Mouse (Mus musculus) kidney, embryonic 15.5 days (tissue): ENCODE data around the gene Cirbp. TPM values are rescaled to one million over a fixed set of nuclear protein-coding genes. Genes with fewer than 3 reads are reported as not detected.
"Not testable (repeated sequence)": the region's sequence is repeated elsewhere in the genome, so short reads cannot be mapped to it uniquely, and the experiment has no call there.

Experiments
- ATAC-seq: fragments of 200-750 bp; cut with Nextera tagmentation; replicated peaks from 2 replicates; pipeline ENCODE4 v1.8.0; 2017; ENCODE audit warnings: moderate TSS enrichment; ENCODE audit not compliant: low FRiP score
- H3K27ac ChIP-seq: fragments of 300-500 bp; sonication (generic); 2 replicates; pipeline ENCODE4 v1.5.1; 2015; ENCODE audit warnings: mild to moderate bottlenecking, inconsistent platforms
- H3K27me3 ChIP-seq: fragments of 300-500 bp; sonication (generic); 2 replicates; pipeline ENCODE4 v1.6.1; 2015; ENCODE audit warnings: inconsistent platforms
- H3K36me3 ChIP-seq: fragments of 300-500 bp; sonication (generic); 2 replicates; pipeline ENCODE4 v1.6.1; 2015; ENCODE audit warnings: inconsistent platforms
- H3K4me1 ChIP-seq: fragments of 300-500 bp; sonication (generic); 2 replicates; pipeline ENCODE4 v1.6.1; 2015; ENCODE audit warnings: inconsistent platforms
- H3K4me2 ChIP-seq: fragments of 300-500 bp; sonication (generic); 2 replicates; pipeline ENCODE4 v1.6.1; 2015; ENCODE audit warnings: moderate library complexity, mild to moderate bottlenecking, inconsistent platforms
- H3K4me3 ChIP-seq: fragments of 300-500 bp; sonication (generic); replicated peaks from 2 replicates; pipeline ENCODE4 v1.5.1; 2015; ENCODE audit warnings: mild to moderate bottlenecking, inconsistent platforms
- H3K9ac ChIP-seq: fragments of 300-500 bp; sonication (generic); 2 replicates; pipeline ENCODE4 v1.6.1; 2015; ENCODE audit warnings: mild to moderate bottlenecking, inconsistent platforms
- H3K9me3 ChIP-seq: fragments of 300-500 bp; sonication (generic); replicated peaks from 2 replicates; pipeline ENCODE4 v1.6.1; 2016; ENCODE audit warnings: inconsistent platforms
- WGBS: fragments of 180-500 bp; shearing (Covaris S2); methylation state at CpG from one replicate; pipeline ENCODE4 v1.1.7; 2015; ENCODE audit warnings: mixed read lengths; 5-methylcytosine and 5-hydroxymethylcytosine counted together
- polyA plus RNA-seq: library from polyadenylated mRNA; unstranded; fragments of >200 nt; fragmentation: Nextera tagmentation; extraction: Ambion mirVana; gene quantifications from 2 replicates; pipeline ENCODE4 v1.2.1, GENCODE M21; 2015

Cirbp gene
- polyA plus RNA-seq, 1 experiment from 2014 or later = 111 TPM

DNA sequence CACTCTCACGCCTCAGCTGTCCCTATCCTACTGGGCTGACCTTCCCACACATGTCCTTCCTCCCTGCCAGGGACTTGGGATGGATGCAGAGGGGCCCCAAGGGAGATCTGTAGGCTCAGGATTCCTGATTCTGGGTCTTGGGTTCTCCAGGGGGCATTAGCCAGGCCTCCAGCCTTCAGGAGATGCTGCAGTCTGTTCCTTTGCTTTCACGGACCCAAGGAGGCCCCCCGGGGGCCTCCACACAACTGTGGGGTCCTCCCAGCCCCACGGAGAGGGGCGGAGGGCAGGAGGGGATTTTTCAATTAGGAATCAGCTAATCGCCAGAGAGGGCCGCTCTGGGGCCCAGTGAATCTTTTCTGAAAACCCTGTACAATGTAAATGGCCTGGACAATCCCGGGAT is 28.7 kb downstream of the Cirbp start:
- Histone ChIP-seq H3K4me3 (no peak overlapping the region), H3K27ac (no peak overlapping the region), H3K36me3 (no peaks in the 10 kb centered on the region), H3K9ac (no peak overlapping the region), H3K4me2 (no peak overlapping the region), H3K27me3 (peaks cover 50% of the 10 kb centered on the region), H3K9me3 (no peaks in the 10 kb centered on the region), H3K4me1 (peaks cover 34% of the 10 kb centered on the region)
- WGBS = 65% methylated on average over 8 of the region's 8 CpGs
- ATAC-seq = no peak

DNA sequence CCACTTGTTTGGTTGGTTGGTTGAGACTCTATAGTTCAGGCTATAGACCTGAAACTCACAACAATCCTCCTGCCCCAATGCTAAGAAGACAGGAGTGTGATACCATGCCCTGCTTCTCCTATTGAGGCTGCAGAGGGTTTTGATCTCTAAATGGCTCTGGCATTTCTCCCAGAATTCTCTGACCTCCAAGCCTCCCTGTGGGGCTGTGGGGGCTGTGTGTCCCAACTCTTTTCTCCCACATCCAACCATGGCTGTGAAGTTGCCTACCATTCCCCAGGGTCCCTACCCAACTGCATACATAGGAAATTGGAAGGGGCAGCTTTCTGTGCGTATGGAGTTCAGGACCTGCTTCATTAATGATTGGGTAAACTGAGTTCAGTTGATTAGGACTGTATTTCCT is 30.4 kb downstream of the Cirbp start:
- 93% methylated on average over 1 of the region's 1 CpGs for WGBS
- ATAC-seq = no peak

DNA sequence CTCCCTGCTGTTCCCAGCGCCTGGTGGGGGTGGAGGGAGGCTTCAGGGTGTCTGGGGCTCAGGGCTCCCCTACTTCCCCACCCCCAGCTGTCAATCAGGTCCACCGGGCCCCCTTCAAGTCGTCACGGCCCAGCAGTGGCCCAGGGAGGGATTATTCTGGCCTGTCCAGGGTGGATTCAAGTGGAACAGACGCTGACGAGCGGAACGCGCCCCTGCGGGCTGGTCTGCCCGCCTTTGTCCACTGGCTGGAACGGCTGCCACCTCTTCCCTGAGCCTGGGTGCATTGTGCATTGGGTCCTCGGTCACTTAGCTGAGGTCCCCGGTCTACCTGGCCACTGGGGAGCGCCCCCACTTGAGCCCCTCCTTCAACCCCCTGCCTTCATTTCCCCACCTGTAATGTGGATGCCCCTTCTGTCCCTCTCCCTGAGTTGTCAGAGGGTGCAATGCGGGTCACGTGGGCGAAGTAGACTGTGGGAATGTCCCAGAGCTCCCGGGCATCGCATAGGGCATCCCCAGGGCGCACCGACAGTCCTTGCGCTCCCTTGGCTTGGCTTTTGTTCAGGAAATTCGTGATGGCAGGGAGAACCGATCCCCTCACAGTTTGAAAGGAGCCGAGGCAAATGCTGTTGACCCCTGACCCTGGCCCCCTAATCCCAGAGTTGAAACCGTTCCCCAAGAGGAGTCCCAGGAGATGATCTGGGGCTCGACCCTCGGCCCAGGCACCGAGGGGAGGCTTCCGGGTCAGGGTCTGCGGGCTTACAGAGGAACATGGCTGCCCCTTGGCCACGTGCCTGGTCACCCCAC is 31.2 kb downstream of the Cirbp start:
- peaks cover 22% of the 10 kb centered on the region for H3K4me1 ChIP-seq
- WGBS = 61% methylated on average over 33 of the region's 33 CpGs
- ATAC-seq = peak; percentile 20; the same call in 1 of the 2 replicates

More for the DNA sequence above, 30.4 kb downstream of the Cirbp start:
- Histone ChIP-seq H3K27ac (no peak overlapping the region), H3K27me3 (peaks cover 33% of the 10 kb centered on the region), H3K36me3 (no peaks in the 10 kb centered on the region), H3K4me1 (peaks cover 22% of the 10 kb centered on the region), H3K9ac (no peak overlapping the region), H3K9me3 (no peaks in the 10 kb centered on the region), H3K4me2 (no peak overlapping the region), H3K4me3 (no peak overlapping the region)

DNA sequence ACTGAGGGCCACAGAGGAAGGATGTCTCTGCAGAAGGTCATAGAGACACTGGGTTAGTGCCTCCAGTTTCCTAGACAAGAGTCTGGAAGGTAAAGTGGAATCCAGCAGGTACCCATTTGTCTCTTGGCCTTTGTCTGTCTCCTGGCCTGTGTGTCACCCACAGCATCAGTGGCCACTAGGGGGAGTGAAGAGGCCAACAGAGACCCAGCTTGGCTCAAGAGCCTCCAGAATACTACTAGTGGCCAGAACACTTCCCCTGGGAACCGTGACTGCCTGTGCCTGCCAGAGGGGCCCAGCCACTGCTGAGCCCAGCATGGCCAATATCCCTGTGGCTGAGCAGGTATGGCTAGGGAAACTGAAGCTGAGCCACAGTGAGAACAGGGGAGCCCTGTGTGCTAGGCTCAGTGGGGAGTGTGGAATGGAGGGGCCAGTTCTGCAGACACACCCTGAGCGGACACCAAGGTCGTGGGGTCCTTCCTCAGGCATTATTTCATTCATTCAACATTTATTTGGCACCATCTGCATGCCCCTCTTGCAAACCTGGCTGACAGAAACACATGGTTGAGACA is 33.7 kb downstream of the Cirbp start:
- Histone ChIP-seq H3K4me1 (peaks cover 24% of the 10 kb centered on the region), H3K4me2 (no peak overlapping the region), H3K27me3 (0 out of 2 replicates have a peak, but pooled peaks cover 5% of the 10 kb centered on the region), H3K9me3 (no peaks in the 10 kb centered on the region), H3K9ac (no peak overlapping the region), H3K36me3 (no peaks in the 10 kb centered on the region), H3K27ac (no peak overlapping the region), H3K4me3 (no peak overlapping the region)
- peak; percentile 72 for ATAC-seq
- 49% methylated on average over 3 of the region's 3 CpGs for WGBS

More for the DNA sequence above, 31.2 kb downstream of the Cirbp start:
- H3K36me3 ChIP-seq = no peaks in the 10 kb centered on the region
- no peak overlapping the region for H3K27ac ChIP-seq
- H3K4me2 ChIP-seq = no peak overlapping the region
- H3K27me3 ChIP-seq = peaks cover 26% of the 10 kb centered on the region
- H3K9me3 ChIP-seq = no peaks in the 10 kb centered on the region
- H3K4me3 ChIP-seq = no peak overlapping the region
- no peak overlapping the region for H3K9ac ChIP-seq

DNA sequence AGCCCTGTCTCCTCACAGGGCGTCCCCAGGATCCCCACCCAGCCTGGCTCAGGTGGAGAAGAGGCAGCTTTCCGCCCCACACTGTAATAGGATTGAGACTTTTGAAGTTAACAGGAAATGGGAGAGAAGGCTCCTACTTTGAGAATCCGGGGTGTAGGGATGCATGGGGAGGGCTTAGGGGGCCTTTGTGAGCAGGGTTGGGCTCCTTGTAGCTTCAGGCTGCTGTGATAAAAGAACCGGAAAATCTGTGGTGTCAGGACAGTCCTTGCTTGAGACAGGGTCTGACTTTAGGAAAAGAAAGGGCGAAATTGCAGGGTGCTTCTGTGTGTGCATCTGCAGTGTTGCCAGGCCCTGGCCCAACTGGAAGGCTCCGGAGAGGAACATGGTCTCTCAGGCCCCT is 34.7 kb downstream of the Cirbp start:
- Histone ChIP-seq H3K4me1 (peaks cover 24% of the 10 kb centered on the region), H3K27me3 (no peaks in the 10 kb centered on the region), H3K9me3 (no peaks in the 10 kb centered on the region), H3K4me2 (no peak overlapping the region), H3K27ac (no peak overlapping the region), H3K4me3 (no peak overlapping the region), H3K9ac (no peak overlapping the region), H3K36me3 (no peaks in the 10 kb centered on the region)
- no peak for ATAC-seq
- WGBS = 83% methylated on average over 6 of the region's 6 CpGs

DNA sequence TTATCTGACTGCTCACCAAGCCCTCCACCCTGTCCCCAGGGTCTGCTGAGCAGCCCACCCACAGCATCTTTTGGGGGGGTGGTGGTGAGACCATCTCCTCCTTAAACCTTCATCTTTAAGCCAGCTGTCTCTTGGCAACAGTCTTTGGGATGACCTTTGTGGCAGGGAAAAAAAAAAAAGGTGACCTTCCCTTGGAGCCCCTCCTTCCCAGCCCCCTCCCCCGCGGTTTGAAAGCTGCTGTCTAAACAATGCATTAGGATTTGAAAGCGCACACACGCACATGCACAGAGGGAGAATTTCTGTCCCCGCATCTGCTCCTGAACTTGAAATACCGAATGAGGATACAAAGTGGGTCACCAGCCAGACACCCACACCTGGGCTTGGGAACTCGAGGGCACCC is 38.3 kb downstream of the Cirbp start:
- no peak overlapping the region for H3K27ac ChIP-seq
- no peak overlapping the region for H3K4me2 ChIP-seq
- no peaks in the 10 kb centered on the region for H3K9me3 ChIP-seq
- H3K27me3 ChIP-seq = peaks cover 17% of the 10 kb centered on the region
- WGBS = 27% methylated on average over 7 of the region's 7 CpGs
- H3K4me3 ChIP-seq = no peak overlapping the region
- no peaks in the 10 kb centered on the region for H3K36me3 ChIP-seq
- no peak overlapping the region for H3K9ac ChIP-seq
- ATAC-seq = no peak
- peaks cover 13% of the 10 kb centered on the region for H3K4me1 ChIP-seq

DNA sequence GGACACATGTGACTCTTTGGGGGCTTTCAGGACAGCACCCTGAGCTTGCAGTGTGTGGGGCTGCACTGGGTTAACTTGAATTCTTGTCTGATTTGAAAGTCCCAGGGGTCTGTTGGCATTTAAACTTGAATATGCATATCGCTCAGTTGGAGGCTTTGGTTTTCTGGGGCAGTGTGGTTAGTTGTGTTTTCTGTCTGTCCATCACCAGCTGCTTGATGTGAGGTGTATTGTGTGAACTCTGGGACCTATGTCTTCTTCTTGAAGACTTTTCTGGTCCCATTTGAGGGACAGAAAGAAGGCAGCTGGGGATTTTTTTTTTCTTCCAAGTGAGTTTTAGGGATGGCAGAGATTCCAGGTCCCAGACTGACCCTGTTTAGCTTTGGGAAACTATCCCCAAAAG is 41.4 kb downstream of the Cirbp start:
- H3K9ac ChIP-seq = no peak overlapping the region
- no peaks in the 10 kb centered on the region for H3K36me3 ChIP-seq
- no peak overlapping the region for H3K4me2 ChIP-seq
- no peaks in the 10 kb centered on the region for H3K9me3 ChIP-seq
- peaks cover 13% of the 10 kb centered on the region for H3K4me1 ChIP-seq
- H3K4me3 ChIP-seq = no peak overlapping the region
- no peak for ATAC-seq
- WGBS = 89% methylated on average over 1 of the region's 1 CpGs
- H3K27ac ChIP-seq = no peak overlapping the region
- H3K27me3 ChIP-seq = peaks cover 22% of the 10 kb centered on the region

DNA sequence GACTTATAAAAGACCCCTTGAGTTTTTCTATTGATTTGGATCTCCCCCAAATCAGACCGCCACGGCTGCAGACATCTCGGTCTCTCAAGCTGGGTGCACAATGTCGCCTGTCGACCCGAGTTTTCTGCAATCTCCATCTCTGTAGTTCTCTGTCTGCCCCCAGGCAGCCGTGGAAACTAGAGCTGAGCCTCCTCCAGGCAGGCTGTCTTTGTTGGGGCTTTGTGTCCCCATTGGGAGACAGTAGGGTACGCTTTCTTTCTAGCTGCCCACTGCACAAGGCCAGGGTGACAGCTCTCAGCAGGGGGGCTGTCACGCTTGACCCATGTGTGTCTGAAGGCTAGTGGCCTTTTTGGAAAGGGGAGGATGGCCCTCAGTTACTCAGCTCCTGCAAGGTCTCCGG is 41.9 kb downstream of the Cirbp start:
- WGBS = 71% methylated on average over 10 of the region's 10 CpGs
- no peak overlapping the region for H3K9ac ChIP-seq
- no peak overlapping the region for H3K27ac ChIP-seq
- H3K9me3 ChIP-seq = no peaks in the 10 kb centered on the region
- H3K4me2 ChIP-seq = no peak overlapping the region
- no peak for ATAC-seq
- no peaks in the 10 kb centered on the region for H3K36me3 ChIP-seq
- peaks cover 13% of the 10 kb centered on the region for H3K4me1 ChIP-seq
- H3K4me3 ChIP-seq = no peak overlapping the region
- H3K27me3 ChIP-seq = peaks cover 22% of the 10 kb centered on the region

DNA sequence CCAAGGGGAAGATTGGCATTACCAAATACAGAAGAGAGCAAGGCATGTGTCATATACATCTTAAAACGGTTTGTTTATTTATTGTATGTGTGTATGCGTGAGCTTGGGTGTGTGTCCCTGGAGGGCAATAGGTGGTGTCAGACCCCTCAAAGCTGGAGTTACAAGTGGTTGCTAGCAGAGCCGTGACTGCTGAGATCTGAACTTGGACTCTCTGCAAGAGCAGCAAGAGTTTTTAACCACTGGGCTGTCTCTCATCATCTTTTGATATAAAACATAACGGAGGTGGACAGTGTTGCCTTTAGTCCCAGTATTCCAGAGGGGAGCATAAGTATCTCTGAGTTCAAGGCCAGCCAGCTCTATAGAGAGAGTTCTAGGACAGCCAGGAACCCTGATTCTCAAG is 42.5 kb downstream of the Cirbp start:
- H3K9ac ChIP-seq = no peak overlapping the region
- no peaks in the 10 kb centered on the region for H3K9me3 ChIP-seq
- H3K27ac ChIP-seq = no peak overlapping the region
- ATAC-seq = no peak
- WGBS = 81% methylated on average over 4 of the region's 4 CpGs
- H3K36me3 ChIP-seq = no peaks in the 10 kb centered on the region
- H3K27me3 ChIP-seq = peaks cover 22% of the 10 kb centered on the region
- H3K4me3 ChIP-seq = no peak overlapping the region
- H3K4me1 ChIP-seq = peaks cover 13% of the 10 kb centered on the region
- no peak overlapping the region for H3K4me2 ChIP-seq

DNA sequence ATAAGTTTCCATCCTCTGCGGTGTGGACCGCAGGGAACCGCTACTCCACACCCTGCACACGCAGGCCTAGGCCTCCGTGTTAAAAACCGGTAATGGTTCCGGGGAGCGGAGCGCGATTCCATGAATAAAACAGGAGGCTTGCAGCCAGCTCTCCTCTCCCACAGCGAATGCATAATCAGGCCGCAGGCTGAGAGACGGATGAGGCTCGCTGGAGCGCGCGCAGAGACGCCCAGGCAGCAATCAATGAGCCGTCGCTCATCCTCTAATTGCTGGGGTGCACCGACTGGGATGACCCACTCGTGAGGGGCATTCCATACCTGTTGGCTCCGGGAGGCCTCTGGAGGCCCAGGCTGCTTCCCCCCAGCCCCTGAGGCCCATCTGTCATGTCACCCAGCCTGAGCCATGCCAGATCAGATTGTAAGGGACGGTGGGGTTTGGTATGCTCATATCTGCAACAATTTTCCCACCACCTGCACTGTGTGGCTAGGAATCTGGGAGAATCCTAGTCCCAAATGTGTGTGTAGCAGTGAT is 43.1 kb downstream of the Cirbp start:
- H3K36me3 ChIP-seq = no peaks in the 10 kb centered on the region
- 12% methylated on average over 24 of the region's 24 CpGs for WGBS
- no peak overlapping the region for H3K27ac ChIP-seq
- H3K4me3 ChIP-seq = no peak overlapping the region; the same call in 1 of the 2 replicates
- H3K4me2 ChIP-seq = peak overlapping the region; percentile 43
- peaks cover 22% of the 10 kb centered on the region for H3K27me3 ChIP-seq
- peaks cover 11% of the 10 kb centered on the region for H3K4me1 ChIP-seq
- H3K9ac ChIP-seq = peak overlapping the region; percentile 31; the same call in 1 of the 2 replicates
- no peaks in the 10 kb centered on the region for H3K9me3 ChIP-seq
- peak; percentile 29; the same call in 1 of the 2 replicates for ATAC-seq

DNA sequence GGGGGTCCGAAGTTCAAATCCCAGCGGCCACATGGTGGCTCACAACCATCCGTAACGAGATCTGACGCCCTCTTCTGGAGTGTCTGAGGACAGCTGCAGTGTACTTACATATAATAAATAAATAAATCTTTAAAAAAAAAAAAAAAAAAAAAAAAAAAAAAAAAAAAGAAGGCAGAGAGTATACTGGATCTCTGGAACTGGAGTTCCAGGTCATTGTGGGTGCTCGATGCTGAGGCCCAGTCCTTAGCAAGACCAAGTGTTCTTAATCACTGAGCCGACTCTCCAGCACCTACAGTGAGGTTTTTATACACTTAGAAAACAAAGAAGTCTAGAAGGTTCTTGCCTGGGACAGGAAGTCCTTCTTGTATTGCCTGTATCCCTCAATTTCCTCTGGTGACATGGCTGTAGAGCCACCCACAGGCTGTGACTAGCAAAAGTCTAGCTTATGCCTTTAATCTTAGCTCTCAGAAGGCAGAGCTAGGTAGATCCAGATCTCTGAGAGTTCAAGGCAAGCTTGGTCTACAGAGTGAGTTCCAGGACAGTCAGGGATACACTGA is 45.8 kb downstream of the Cirbp start:
- not testable (repeated sequence) for H3K9me3 ChIP-seq, H3K9ac ChIP-seq, H3K27ac ChIP-seq, H3K4me2 ChIP-seq, H3K36me3 ChIP-seq, H3K4me3 ChIP-seq, ATAC-seq
- WGBS = 76% methylated on average over 7 of the region's 7 CpGs
- peaks cover 22% of the 10 kb centered on the region for H3K27me3 ChIP-seq
- peaks cover 12% of the 10 kb centered on the region for H3K4me1 ChIP-seq
